Mouse (Mus musculus): Measurements from ENCODE around the gene Tmub2. TPM values are rescaled to one million over a fixed set of nuclear protein-coding genes. Genes with fewer than 3 reads are reported as not detected.

The Tmub2 gene
- total RNA-seq, 2 experiments from 2014 or later, result 66.1 to 69.5 TPM

DNA sequence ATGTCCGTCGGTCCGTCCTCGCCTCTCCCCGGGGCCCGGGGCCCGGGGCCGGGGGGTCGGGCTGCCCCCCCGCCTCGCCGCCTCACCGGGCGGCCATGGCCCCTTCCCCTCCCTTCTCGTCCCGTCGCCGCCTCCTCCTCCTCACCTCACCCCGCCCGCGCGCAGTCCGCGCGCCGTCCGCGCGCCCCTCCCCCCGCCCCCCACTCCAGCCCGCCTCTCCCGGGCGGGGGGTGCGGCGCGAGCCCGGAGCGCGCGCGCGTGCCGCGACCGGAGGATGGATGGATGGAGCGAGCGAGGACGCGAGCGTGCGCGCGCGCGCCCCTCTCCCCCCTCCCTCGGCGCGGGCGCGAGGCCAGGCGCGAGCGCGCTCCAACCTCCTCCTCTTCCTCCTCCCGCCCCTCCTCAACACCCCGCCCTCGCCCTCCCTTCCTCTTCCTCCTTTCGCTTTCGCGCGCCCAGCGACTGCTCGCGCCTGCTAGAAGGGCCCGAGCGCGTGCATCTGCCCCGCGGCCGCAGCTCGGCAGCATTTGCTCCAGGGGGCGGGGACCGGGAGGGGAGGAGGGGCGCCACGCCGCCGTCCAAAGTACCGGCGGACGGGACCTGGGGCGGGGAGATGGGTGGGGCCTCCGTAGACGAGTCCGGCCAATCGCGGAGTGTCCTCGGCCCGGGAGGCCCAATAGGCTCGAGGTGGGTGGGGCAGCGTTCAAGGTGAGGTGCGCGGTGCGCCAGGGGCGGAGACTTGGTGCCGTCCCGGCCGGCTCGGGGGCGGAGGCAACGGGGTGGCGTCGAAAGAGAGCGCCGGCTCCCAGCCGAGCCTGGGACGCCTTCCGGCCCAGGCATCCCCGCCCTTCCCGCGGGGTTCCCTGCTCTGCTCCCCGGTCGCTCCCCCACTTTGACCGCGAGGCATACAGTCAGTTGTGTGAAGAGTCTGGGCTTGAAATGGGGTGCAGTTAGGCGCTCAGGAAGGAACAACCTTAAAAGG, 12.1 kb downstream of the Tmub2 start, which contains the start of gene Atxn7l3:
Gene Atxn7l3, minus strand, starts transcription at position 141 of the 982 bp plus-strand sequence.
- DNase-seq (ENCODE audit: low spot score in 2 of 2), result peak; percentile 98
- intact Hi-C loops (cut with DNase I), result loop anchor here (5.0 kb wide), 1 partner anchor 111 kb away; the partner anchor contains the start of gene Slc25a39

DNA sequence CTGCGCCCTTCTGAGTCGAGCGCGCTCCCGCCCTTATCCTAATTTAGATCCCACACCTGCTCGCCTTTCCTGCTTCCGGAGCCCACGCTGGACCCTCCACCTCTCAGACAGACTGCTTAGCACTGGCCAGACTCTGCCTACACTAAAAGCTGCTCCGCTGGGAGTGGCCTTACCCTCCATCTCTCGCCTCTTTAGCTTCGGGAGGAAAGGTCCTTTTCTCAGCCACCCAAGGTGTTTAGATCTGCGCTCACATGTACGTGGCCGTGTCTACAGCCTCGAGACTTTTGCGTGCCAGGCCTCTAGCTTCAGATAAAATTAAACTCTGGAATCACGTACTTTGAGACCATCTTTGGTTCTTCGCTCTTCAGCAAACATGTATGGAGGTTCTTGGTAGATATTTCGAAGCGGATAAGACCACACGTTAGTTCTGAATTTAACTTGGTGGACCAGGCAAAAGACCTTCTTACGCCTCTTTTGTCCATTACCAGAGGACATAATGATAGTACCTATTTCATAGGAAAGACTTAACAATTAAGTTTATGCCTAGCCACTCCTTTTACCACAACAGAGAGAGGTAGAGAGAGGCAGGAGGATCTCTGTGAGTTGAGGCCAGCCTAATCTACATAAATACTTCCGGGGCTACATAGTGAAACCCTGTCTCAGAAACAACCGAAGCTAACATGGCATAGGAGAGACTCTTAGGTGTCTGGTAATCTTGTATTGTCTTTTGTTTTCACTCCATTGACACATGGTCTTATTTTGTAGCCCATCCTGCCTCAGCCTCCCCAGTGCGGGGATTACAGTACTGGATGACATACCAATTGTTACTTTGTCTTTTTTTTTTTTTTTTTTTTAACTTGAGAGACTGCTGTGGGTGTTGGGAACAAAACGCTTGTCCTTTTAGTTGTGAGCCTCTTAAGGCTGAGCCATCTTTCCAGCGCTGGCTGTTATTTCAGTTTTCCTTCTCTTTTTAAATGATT, 13.1 kb downstream of the Tmub2 start:
- DNase-seq (ENCODE audit: low spot score in 2 of 2), result no peak
- intact Hi-C loops (cut with DNase I), result loop anchor here (5.0 kb wide), 1 partner anchor 109 kb away; the partner anchor contains the start of gene Slc25a39

DNA sequence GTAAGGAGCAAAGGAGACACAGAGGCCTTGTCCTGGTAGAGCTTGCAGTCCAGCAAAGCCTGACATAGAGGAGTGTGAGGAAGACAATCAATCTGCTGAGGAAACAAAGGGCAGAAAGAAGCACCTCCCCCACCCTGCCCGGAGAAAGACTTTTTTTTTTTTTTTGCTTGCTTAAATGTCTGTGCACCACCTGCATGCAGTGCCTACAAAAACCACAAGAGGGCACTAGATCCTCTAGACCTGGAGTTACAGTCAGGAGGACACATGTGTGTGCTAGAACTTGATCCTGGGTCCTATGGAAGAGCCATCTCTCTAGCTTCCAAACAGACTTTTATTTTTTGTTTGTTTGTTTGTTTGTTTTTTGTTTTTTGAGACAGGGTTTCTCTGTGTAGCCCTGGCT, 15.1 kb downstream of the Tmub2 start:
- intact Hi-C loops (cut with DNase I), result loop anchor here (5.0 kb wide), 1 partner anchor 107 kb away; the partner anchor contains the start of gene Slc25a39
- peak; percentile 60 to 77 for DNase-seq (ENCODE audit: low spot score in 2 of 2)

DNA sequence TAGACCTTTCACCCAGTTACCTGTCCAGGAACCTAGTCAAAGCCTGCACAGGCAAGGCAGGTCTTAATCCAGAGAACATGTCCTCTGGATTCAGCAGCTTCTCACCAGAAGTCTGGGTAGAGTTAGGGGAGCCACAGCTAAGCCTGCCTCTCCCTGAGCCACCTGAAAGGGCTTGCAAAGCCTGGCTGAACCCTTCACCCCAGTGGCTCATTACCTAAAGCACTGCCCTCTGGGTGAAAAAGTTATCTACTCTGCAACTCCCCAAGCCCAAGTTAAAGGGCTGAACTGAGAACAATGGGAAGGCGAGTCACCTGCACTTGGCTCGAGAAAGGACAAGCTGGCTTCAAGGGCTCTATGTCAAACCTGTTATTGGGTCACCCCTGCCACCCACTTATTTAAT, 19.4 kb downstream of the Tmub2 start:
- DNase-seq (ENCODE audit: low spot score in 2 of 2), result no peak
- intact Hi-C loops (cut with DNase I), result no loop called here

DNA sequence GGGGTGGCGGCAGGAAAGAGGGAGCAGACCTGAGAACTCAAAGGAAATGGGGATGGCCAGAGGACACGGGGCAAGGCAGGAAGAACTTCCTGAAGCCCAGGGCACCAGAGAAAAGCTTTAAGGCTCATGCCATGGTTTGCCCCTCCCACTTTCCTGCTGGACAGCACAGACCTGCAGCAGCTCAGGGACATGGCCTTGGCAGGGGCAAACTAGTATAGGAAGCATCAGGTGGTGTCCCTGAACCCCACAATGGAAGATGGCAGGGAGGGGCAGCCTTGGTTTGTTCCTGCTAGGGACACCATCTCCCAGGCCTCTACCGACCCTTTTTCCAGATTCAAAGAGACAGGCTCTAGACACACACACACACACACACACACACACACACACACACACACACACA, 20.6 kb downstream of the Tmub2 start:
- DNase-seq (ENCODE audit: low spot score in 2 of 2), result no peak
- intact Hi-C loops (cut with DNase I), result no loop called here

DNA sequence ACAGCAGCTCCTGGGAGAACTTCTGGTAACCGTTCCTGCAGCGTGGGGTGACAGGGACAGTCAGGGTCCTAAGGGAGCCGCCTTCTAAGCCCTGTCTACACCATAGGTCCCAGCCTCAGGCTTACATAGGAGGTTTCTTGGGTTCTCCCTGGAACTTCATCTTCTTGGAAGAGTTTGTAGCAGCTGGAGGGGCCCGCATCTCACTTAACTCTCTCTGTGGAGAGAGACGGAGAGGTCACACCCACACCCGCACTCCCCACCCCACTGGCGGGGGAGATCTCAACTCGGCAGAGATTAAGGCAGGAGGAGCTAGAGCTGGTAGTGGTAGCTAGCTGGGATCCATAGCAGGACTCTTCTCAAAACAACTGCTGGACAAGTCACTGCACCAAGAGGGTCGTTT, 23.4 kb downstream of the Tmub2 start:
- intact Hi-C loops (cut with DNase I), result loop anchor here (2.0 kb wide), 2 partner anchors 103 to 123 kb away; partner anchors contain the start of gene Grn
- DNase-seq (ENCODE audit: low spot score in 2 of 2), result no peak

DNA sequence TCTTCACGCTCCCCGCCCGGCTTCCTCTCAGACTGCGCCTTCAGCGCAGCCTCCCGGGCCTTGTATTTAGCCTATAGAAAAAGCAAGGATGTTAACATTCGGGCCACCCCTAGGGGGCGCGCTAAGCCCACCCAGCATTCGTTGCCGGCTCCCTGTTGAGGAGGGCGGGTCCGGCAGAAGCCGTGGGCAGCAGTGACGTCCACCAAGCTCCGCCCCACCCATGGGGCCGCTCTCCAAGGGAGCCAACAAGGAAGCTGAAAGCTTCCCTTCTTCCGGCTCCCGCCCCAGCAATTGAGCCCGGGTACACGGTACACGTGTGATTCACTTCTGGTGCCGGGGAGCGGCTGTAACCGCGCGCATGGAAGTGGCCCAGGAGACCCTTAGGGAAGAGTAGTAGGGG, 24.2 kb downstream of the Tmub2 start:
- intact Hi-C loops (cut with DNase I), result loop anchor here (2.0 kb wide), 2 partner anchors 102 to 122 kb away; partner anchors contain the start of gene Grn
- DNase-seq (ENCODE audit: low spot score in 2 of 2), result peak; percentile 98

DNA sequence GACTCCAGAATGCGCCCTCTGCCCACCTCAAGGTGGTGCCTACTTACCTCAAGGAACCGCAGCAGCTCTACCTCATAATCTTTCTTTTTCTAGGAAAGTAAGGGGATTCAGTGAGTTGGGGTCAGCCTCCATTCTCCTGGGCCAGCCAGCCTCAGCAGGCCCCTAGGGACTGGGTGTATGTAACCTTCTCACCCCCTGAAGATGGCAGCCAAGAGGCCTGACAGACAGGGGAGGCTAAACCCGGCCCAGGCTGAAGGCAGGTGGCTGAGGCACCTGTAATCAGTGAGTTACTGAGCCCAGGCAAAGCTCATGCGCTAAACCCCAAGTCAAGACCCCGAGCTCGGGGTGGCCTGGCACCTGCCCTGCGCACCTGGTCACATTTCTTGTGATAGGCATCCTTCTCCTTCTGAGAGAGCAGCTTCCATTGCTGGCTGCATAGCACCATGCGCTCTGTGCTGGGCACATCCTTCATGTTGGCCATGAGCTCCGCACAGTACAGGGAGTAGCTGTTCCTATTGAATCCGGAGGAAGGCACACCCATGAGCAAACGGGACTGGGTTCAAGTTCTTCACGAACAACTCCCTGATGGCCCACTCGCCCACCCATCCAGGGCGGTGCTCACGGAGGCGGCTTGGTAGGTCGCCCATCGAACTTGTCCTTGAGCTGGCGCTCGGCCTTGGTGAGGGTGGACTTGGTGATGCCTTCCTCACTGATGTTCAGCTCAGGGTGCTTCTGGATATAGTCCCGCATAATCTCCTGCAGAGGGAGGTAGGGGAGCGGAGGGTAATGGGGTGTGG, 25.3 kb downstream of the Tmub2 start:
- intact Hi-C loops (cut with DNase I), result loop anchor here (2.0 kb wide), 2 partner anchors 101 to 121 kb away; partner anchors contain the start of gene Grn
- DNase-seq (ENCODE audit: low spot score in 2 of 2), result peak; percentile 7 to 10

DNA sequence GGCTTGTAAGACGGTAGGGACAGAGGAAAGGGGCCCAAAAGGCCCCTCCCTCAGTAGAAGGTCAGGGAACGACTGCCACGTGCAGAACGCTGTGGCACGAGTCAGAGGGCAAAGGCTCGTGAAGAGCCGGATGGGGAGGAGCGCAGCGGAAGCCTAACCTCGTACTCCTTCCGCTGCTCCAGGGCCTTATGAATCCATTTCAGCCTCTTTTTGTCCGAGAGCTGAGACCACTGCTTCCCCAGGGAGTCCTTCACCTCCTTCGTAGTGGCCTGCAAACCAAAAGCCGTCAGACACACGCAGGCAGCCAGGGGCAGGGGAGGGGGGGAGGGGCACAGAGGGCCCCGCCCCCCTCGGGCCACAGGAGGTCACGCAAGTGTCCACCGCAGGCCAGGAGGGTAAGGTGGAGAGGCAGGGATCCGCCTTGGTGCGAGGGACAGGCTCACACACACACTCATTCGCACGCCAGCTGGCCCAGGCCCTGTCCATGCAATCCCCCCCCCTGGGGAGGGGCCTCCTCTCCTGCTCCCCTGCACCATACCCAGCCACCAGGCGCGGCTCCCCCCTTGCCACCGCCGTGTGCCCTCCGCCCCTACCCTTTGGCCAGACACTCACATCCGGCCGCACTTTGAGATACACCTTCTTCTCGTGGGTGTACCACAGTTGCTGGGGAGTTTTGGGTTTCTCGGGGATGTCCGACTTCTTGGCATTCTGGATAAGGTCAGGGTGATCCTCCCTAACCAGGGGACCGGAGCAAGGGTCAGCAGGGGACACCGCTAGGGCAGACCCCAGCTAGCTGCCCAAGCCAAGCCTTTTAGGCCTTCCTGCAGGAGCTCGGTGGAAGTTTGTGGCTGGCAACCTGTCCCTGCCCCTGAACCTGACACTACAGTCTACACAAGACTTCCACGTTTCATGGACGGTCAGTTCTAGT, 26.3 kb downstream of the Tmub2 start:
- DNase-seq (ENCODE audit: low spot score in 2 of 2), result peak in 1 of 2 experiments; percentile 9
- intact Hi-C loops (cut with DNase I), result no loop called here

DNA sequence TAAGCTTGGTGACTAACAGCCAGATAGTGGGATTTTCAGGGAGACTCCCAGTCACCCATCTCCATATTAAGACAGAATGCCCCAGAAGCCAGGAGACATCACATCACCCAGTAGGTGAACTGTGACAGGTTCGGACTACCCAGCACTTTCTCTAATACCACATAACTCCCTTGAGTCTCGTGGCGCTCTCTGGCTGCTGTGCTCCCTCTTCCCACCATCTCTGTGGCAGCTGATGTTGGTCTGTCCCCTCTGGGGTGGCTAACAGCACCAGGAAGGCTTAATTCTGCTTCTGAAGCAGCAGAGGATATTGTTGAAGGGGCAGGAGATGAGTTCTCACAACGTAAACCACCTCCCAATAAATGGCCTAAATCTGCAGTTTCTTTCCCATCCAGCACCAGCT, 27.2 kb downstream of the Tmub2 start:
- no peak for DNase-seq (ENCODE audit: low spot score in 2 of 2)
- intact Hi-C loops (cut with DNase I), result no loop called here

DNA sequence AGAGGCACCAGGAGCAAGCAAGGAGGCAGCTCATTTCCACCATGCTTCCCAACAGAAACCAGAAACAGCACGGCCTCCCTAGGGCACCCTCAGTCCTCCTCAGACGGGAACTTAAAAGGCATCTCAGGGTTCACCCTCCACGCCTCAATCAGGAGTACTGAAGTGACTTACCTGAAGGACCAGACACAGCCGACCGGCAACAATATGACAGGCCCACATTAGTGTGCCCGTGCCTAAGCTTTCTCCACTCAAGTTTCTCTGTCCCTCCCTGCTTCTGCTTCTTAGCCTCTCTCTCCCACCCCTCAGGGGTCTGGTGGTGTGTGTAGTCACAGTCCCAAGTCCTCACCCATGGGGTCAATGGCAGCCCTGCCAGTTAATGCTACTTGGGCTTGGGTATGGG, 27.9 kb downstream of the Tmub2 start:
- no peak for DNase-seq (ENCODE audit: low spot score in 2 of 2)
- intact Hi-C loops (cut with DNase I), result no loop called here

DNA sequence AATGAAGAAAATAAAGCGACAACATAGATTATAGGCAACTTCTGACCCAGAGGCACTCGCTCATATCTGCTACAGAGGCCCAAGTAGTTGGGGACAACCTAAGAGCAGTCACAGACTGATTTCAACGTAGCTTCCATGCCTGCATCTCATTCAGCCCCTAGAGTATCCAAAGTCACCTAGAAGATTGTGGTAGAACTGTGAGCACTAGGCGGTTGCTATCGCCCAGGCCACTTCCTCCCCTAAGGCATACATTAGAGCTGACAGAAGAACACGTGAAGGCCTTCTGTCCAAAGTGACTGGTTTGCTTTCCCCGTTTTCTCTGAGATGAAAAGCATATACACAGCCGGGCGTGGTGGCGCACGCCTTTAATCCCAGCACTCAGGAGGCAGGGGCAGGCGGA, 29.6 kb downstream of the Tmub2 start:
- no peak for DNase-seq (ENCODE audit: low spot score in 2 of 2)
- intact Hi-C loops (cut with DNase I), result no loop called here

DNA sequence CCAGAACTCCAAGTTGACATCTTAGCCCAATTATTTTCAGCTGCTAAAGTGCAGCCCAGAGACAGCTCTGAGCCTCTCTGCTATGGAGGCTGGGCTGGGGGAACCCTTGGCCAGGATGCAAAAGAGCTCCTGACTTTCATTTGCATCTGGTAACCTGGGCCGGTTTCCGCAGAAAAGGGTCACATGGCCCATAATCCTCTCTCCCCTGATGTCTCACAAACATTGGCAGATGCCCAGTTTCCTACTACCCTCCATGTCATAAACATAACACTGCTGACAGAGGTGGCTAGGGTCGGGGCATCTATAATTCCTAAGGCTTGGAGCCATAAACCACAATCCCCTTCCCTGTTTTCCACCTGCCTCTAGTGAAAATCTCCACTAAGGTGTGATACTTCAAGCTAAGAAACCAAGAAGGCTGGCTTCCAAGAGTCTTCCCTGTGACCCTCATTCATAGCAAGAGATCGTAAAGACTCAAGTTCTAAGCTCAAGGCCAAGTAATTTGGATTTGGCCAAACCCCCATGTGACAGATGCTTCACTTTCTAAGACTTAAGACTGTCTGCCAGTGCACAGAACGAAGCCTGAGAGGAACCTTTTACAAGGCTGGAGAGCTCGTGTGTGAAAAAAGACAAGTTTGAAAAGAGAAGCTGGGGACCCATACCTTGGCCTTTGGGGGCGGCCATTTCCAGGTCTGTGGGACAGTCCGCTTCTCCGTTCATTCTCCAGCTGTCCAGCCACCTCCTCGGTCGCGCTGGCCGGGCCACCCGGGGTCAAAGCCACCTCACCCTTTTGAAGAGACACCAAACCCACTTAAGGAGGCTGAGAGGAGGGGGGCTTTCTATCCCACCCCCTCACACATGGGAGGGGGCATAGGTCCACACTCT, 31.2 kb downstream of the Tmub2 start:
- no peak for DNase-seq (ENCODE audit: low spot score in 2 of 2)
- intact Hi-C loops (cut with DNase I), result no loop called here

DNA sequence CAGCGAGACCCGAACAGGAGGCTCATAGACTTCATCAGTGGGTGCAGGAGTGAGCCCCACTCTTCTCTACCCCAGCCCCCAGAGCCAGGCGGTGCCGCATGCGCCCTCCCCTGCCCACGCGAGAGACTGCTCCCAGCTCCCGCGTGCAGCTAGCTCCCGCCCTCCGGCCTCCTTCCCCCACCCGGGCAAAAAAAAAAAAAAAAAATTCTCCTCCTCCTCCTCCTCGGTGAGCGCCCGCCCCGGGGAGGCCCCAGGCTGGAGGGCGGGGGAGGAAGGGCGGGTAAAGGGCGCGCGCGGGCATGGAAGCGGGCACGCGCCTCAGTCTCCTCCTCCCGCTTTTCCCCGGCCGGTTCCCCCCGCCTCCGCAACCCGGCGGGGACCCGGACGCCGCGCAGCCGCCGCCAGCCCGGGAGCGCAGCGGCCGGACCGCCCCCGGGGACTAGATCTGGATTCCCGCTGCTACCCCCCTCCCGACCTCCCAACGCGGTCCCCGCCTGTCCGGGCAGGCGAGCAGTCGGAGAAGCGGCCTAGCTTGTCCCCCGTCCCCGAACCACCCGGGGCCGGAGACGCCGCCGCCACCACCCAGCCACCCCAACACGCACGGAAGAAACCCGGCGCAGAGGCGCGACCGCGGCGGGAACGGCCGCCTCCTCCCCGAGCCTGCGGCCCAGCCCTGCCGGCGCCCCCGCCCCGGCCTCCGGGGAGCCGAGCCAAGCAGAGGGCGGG, 32.0 kb downstream of the Tmub2 start:
- intact Hi-C loops (cut with DNase I), result no loop called here
- peak; percentile 82 to 85 for DNase-seq (ENCODE audit: low spot score in 2 of 2)

DNA sequence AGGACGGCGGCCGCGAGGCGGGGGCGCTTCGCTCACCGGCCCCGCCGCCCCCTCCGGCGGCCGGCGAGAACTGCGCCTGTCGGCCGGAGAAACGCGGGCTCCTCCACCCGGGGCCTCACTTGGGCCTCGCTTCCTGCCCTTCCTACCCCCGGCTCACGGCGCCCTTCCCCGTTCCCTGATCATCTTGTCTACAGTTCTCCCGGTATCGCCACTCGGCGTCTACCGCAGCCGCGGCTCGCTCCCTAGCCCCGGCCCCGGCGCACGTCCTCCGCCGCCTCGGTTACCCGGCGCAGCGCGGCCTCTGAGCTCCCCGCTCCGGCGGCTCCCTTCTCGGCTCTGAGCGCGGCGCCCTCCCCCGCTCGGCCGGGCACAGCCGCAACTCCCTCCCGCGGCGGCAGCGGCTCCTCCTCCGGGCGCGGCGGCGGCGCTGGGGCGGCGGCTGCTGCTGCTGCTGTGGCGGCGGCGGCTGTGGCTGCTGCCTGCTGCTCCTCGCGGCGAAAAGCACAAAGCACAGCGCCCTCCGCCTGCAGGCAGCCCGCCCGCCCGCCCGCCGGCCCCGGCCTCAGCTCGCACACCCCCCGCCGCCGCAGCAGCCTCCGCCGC, 32.7 kb downstream of the Tmub2 start:
- peak; percentile 55 to 64 for DNase-seq (ENCODE audit: low spot score in 2 of 2)

More for the DNA sequence above, 32.7 kb downstream of the Tmub2 start:
- intact Hi-C loops (cut with DNase I), result no loop called here
